Mouse (Mus musculus) monocyte, adult 5-6 weeks (primary cell): ENCODE measurements around the gene Opn5. TPM values are rescaled to one million over a fixed set of nuclear protein-coding genes. Genes with fewer than 3 reads are reported as not detected.

Experiments
- total RNA-seq: library from RNA; stranded (forward); fragments of 200-1000, 200-491, 200-594 nt; gene quantifications from 3 replicates; pipeline ENCODE4 v1.2.3, GENCODE M21; 2017

Opn5 gene
- total RNA-seq, 1 experiment from 2014 or later = not detected

Other genes with a start within 250 kb of the Opn5 start
- gene Adgrf4, start 80.9 kb upstream of the Opn5 start, total RNA-seq = 0.29 TPM in 1 of 3 replicates, not detected in the others
- gene Adgrf2, start 130.8 kb upstream of the Opn5 start, total RNA-seq = not detected in 3 replicates